ENCODE assay signal across 22 mouse cellular contexts in genomic region chr15:87636407-87636806, GRCm38 (mm10).
"Had no signal": no experiment of that assay in that cellular context is flagged by ENCODE, and none has a peak within 500 bp of the region (broad histone marks: within the 10 kb centered on the region; RNA-seq: fewer than 3 reads in every experiment).

No protein-coding gene starts in this region.

- H3K9ac ChIP-seq: limb, embryonic 12.5 days; limb, embryonic 15.5 days; liver, embryonic 14.5 days; liver, postnatal 0 days; lung, embryonic 14.5 days; midbrain, embryonic 12.5 days; midbrain, embryonic 15.5 days; neural tube, embryonic 12.5 days; neural tube, embryonic 15.5 days had no signal

- H3K4me3 ChIP-seq: layer of hippocampus, adult 2 months; limb, embryonic 12.5 days; limb, embryonic 15.5 days; midbrain, embryonic 12.5 days; midbrain, embryonic 15.5 days; neural tube, embryonic 12.5 days; neural tube, embryonic 15.5 days had no signal

- H3K4me2 ChIP-seq: limb, embryonic 12.5 days; limb, embryonic 15.5 days; liver, embryonic 11.5 days; lung, embryonic 14.5 days; midbrain, embryonic 12.5 days; midbrain, embryonic 15.5 days; neural tube, embryonic 12.5 days; neural tube, embryonic 15.5 days had no signal

- H3K9me3 ChIP-seq: limb, embryonic 12.5 days; limb, embryonic 15.5 days; midbrain, embryonic 12.5 days; midbrain, embryonic 15.5 days; neural tube, embryonic 15.5 days had no signal

- H3K27me3 ChIP-seq: limb, embryonic 12.5 days; limb, embryonic 15.5 days; midbrain, embryonic 12.5 days; midbrain, embryonic 15.5 days; neural tube, embryonic 12.5 days; neural tube, embryonic 15.5 days had no signal

- H3K36me3 ChIP-seq: limb, embryonic 12.5 days; limb, embryonic 15.5 days; midbrain, embryonic 12.5 days; midbrain, embryonic 15.5 days; neural tube, embryonic 12.5 days; neural tube, embryonic 15.5 days had no signal

- H3K4me1 ChIP-seq: limb, embryonic 12.5 days; limb, embryonic 15.5 days had no signal

- DNase-seq: kidney, postnatal 14 days; layer of hippocampus, adult 9-11 months; liver, postnatal 0 days; lung, embryonic 14.5 days; right cerebral cortex, adult 18-20 months; right cerebral cortex, postnatal 14 days; right cerebral cortex, postnatal 4 days; thymus, adult 2 months; thymus, postnatal 14 days; thymus, postnatal 4 days had no signal

- H3K27ac ChIP-seq: layer of hippocampus, adult 2 months; limb, embryonic 12.5 days; limb, embryonic 15.5 days; liver, embryonic 14.5 days; macrophage; midbrain, embryonic 12.5 days; midbrain, embryonic 15.5 days; neural tube, embryonic 12.5 days; neural tube, embryonic 15.5 days; stomach, postnatal 0 days had no signal

- ATAC-seq: liver, postnatal 0 days; lung, postnatal 0 days; midbrain, embryonic 15.5 days had no signal
